Mouse (Mus musculus): ENCODE measurements at regions not wholly inside any gene's neighbourhood (a gene's known extent, or its start where the extent isn't known, plus 50 kb on each side); places are given as distances from the start of the nearest gene placed in this dataset.

DNA sequence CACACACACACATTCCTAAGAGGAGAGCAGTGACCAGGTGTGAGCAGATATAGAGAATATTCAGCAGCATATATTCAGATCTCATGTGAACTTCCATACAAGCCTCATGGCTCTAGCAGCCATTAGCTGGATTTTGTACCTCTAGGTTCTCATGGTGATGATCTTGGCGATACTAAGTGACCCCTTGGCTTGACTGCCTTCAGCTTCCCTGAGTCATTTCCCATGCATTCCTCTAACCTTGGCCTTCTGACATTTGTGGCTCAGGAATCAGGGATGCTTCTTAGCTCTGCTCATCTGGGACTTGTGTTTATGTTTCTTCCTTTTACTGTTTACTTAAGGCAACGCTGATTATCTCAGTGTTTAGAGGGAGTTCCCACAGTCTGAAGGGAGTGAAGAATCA, 100.8 kb upstream of the Cox10 start:
- Histone ChIP-seq H3K4me1 (no peaks in the 10 kb centered on the region), H3K27ac (no peak overlapping the region), H3K4me2 (replicated peaks) (no peak overlapping the region), H3K9me3 (no peaks in the 10 kb centered on the region), H3K9ac (no peak overlapping the region), H3K27me3 (replicated peaks) (no peaks in the 10 kb centered on the region), H3K4me3 (no peak overlapping the region), H3K36me3 (no peaks in the 10 kb centered on the region)
- 66% methylated on average over 2 of the region's 2 CpGs for WGBS
- no peak for ATAC-seq (ENCODE audit: low FRiP score, low read depth)

DNA sequence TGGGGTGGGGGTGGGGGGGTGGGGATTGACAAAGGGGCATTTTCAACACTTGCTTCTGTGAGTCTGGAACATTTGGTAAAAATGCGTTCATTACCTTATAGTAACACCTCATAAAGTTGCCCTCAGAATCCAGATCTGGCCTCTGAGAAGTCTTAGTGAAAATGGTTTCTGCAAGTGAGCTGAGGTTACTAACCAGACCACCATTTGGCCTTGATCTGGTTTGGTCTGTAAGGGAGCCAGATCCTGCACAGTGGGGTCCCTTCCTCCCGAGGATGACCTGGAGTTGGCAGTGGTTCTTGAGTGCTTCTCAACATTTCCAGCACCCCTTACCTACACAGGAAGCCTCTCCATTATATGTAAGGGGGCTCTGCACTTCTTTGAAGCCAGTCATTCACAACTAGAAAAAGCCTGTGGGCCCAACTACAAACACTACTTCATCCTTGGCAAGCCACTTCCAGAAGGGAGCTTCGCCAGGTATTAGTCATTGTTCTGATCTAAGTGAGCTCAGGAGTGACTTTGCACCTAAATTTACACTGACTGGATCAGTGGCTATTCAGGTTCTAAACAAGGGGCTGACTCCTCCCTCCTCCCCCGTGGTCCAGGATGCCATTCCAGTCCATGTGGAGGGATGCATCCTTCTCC, 94.3 kb upstream of the Cox10 start:
- no peaks in the 10 kb centered on the region for H3K36me3 ChIP-seq
- H3K9ac ChIP-seq: no peak overlapping the region
- no peak overlapping the region for H3K4me3 ChIP-seq
- no peaks in the 10 kb centered on the region for H3K27me3 ChIP-seq (replicated peaks)
- no peaks in the 10 kb centered on the region for H3K4me1 ChIP-seq
- 63% methylated on average over 4 of the region's 4 CpGs for WGBS
- H3K9me3 ChIP-seq: no peaks in the 10 kb centered on the region
- no peak for ATAC-seq (ENCODE audit: low FRiP score, low read depth)
- H3K27ac ChIP-seq: no peak overlapping the region
- no peak overlapping the region for H3K4me2 ChIP-seq (replicated peaks)

DNA sequence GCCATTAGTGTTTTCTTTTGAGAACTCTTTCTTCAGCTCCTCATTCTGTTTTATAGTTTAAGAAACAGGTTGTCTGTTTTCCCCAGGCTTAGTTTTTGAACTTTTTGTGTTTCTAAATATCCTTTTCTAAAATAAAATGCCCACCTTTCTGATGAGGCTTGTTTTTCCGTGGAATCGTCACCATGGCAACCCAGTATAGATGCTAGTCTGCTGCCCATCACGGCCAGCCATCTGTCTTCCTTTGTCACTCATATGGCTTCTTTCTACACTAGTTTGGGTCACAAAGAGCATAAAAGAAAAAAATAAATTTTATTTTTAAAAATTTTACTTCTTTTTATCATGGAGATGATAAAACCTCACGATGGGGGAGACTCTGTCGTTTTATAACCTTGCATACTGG, 93.7 kb upstream of the Cox10 start:
- 56% methylated on average over 5 of the region's 5 CpGs for WGBS
- Histone ChIP-seq H3K27ac (no peak overlapping the region), H3K9me3 (no peaks in the 10 kb centered on the region), H3K4me3 (no peak overlapping the region), H3K4me1 (no peaks in the 10 kb centered on the region), H3K27me3 (replicated peaks) (no peaks in the 10 kb centered on the region), H3K4me2 (replicated peaks) (no peak overlapping the region), H3K36me3 (no peaks in the 10 kb centered on the region), H3K9ac (no peak overlapping the region)
- ATAC-seq (ENCODE audit: low FRiP score, low read depth): no peak

DNA sequence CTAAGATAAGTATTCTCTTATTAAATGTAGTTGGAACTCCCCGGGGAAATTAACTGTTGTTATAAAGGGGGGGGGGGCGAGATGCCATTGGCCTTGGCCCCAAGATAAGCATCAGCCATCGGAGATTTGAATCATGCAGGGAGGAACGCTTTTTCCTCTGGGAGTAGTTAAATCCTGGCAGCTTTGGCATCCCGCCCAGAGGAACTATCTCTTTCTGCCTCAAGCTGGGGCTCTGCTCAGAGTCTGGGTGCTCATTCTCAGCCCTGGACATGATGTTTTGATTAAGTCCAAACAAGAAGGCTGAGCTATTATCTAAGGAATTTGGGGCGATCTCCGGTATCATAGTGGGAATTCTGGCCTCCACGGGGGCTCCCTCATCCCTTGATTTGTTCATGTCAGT, 89.4 kb upstream of the Cox10 start:
- H3K27me3 ChIP-seq (replicated peaks): no peaks in the 10 kb centered on the region
- H3K27ac ChIP-seq: no peak overlapping the region
- no peaks in the 10 kb centered on the region for H3K4me1 ChIP-seq
- H3K4me2 ChIP-seq (replicated peaks): no peak overlapping the region
- H3K36me3 ChIP-seq: no peaks in the 10 kb centered on the region
- no peak for ATAC-seq (ENCODE audit: low FRiP score, low read depth)
- no peaks in the 10 kb centered on the region for H3K9me3 ChIP-seq
- no peak overlapping the region for H3K4me3 ChIP-seq
- WGBS: 69% methylated on average over 8 of the region's 8 CpGs
- no peak overlapping the region for H3K9ac ChIP-seq

DNA sequence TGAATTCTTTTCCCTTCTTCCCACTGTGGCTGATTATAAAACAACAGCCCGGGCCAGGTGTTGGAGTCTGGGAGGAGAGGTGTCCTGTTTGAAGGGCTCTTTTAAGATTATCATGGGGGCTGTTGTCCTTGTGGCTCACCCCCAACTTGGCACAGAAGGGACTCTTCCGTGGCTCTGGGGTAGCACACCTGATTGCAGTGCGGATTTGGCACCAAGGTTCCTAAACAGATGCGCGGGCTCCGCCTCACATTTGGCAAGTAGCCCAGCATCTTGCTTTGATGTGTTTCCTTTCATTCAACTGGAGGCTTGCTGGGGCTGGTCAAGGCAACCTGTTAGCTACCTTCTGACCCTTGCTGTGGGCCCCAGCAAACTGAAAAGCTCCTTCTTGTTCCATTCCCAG, 85.5 kb upstream of the Cox10 start:
- WGBS: 83% methylated on average over 6 of the region's 6 CpGs
- Histone ChIP-seq H3K4me2 (replicated peaks) (no peak overlapping the region), H3K27ac (no peak overlapping the region), H3K9me3 (no peaks in the 10 kb centered on the region), H3K4me1 (no peaks in the 10 kb centered on the region), H3K36me3 (no peaks in the 10 kb centered on the region), H3K4me3 (no peak overlapping the region), H3K9ac (no peak overlapping the region), H3K27me3 (replicated peaks) (no peaks in the 10 kb centered on the region)
- ATAC-seq (ENCODE audit: low FRiP score, low read depth): no peak

DNA sequence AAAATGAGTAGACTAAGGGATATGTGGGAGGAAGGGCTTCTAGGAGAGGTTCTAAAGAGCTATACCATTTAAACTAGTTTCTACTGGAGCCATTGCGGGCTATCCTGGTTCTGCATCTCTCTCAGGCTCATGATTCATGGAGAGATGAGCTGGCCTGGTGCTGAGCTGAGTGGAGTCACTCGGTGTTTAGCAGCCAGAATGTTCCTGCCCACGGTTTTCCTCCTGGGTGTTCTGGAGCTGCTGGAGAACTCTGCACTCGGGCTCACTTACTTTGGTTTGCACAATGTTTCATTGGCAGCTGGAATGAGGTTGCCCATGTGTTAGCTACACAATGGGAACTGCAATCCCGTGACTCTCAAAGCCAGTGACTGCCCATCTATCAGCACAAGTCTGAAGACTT, 79.0 kb upstream of the Cox10 start:
- no peaks in the 10 kb centered on the region for H3K27me3 ChIP-seq (replicated peaks)
- no peak overlapping the region for H3K27ac ChIP-seq
- H3K9me3 ChIP-seq: no peaks in the 10 kb centered on the region
- no peak overlapping the region for H3K4me3 ChIP-seq
- no peak overlapping the region for H3K9ac ChIP-seq
- no peak for ATAC-seq (ENCODE audit: low FRiP score, low read depth)
- no peaks in the 10 kb centered on the region for H3K36me3 ChIP-seq
- no peak overlapping the region for H3K4me2 ChIP-seq (replicated peaks)
- no peaks in the 10 kb centered on the region for H3K4me1 ChIP-seq
- WGBS: 88% methylated on average over 5 of the region's 5 CpGs

DNA sequence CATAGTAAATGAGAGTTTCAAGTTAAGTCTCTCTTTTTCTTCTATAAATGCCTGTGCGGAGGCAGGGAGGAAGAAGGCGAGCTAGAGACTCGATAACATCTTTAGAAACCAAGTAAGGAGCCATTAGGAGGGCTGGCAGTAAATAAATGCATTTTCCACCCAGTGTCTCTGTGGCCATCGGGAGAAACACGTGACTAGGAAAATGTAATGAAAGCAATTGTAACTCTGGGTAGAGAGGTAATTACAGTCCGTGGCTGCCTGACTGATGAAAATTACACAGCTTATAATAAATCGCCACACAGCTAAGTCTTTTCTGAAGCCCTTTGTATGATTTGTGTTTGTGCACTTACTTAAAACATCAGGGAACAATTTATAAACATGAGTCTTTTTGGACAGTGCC, 77.4 kb upstream of the Cox10 start:
- no peaks in the 10 kb centered on the region for H3K4me1 ChIP-seq
- no peak overlapping the region for H3K27ac ChIP-seq
- H3K4me3 ChIP-seq: no peak overlapping the region
- H3K9me3 ChIP-seq: no peaks in the 10 kb centered on the region
- no peak for ATAC-seq (ENCODE audit: low FRiP score, low read depth)
- no peaks in the 10 kb centered on the region for H3K27me3 ChIP-seq (replicated peaks)
- no peak overlapping the region for H3K4me2 ChIP-seq (replicated peaks)
- H3K36me3 ChIP-seq: no peaks in the 10 kb centered on the region
- WGBS: 78% methylated on average over 7 of the region's 7 CpGs
- H3K9ac ChIP-seq: no peak overlapping the region

DNA sequence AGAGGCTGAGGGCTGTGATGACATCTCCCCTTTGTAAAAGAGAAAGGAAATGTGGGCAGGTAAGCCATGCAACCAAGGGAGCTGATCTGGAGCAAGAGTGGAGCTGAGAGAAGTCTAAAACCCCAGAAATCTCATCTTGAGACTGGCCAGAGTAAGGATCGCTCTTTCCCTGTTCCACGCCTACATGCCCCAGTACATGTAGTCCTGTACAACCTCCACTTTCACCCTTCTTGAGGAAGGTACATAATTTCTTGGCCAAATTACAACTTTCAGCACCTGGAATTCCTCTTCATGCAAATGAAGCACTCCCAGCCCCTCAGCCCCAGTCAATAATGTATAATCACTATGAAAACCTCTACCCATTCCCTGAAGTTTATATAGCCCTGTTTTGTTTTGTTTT, 60.2 kb upstream of the Cox10 start:
- no peaks in the 10 kb centered on the region for H3K27me3 ChIP-seq (replicated peaks)
- no peaks in the 10 kb centered on the region for H3K9me3 ChIP-seq
- no peaks in the 10 kb centered on the region for H3K36me3 ChIP-seq
- no peak overlapping the region for H3K9ac ChIP-seq
- no peaks in the 10 kb centered on the region for H3K4me1 ChIP-seq
- H3K4me3 ChIP-seq: no peak overlapping the region
- no peak for ATAC-seq (ENCODE audit: low FRiP score, low read depth)
- no peak overlapping the region for H3K4me2 ChIP-seq (replicated peaks)
- WGBS: 95% methylated on average over 2 of the region's 2 CpGs
- H3K27ac ChIP-seq: no peak overlapping the region

DNA sequence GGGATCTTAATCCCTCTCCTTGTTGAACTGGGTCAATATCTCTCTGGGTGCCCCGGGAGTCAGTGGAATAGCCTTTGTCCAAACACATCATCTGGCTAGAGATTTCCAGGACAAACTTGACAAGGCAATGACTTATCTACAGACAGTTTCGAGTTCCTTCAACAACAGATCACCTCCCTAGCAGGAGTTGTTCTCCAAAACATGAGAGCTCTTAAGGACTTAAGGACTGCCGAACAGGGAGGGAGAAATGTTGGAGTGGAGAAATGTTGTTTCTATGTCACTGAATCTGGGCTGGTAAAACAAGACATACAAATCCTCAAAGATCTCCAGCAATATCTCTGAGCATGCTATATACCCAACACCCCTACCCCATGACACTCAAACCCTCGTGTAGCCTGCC, 59.7 kb upstream of the Cox10 start:
- H3K27me3 ChIP-seq (replicated peaks): no peaks in the 10 kb centered on the region
- no peaks in the 10 kb centered on the region for H3K36me3 ChIP-seq
- H3K9ac ChIP-seq: no peak overlapping the region
- no peak overlapping the region for H3K27ac ChIP-seq
- H3K9me3 ChIP-seq: no peaks in the 10 kb centered on the region
- 77% methylated on average over 4 of the region's 4 CpGs for WGBS
- H3K4me3 ChIP-seq: no peak overlapping the region
- ATAC-seq (ENCODE audit: low FRiP score, low read depth): no peak
- no peak overlapping the region for H3K4me2 ChIP-seq (replicated peaks)
- no peaks in the 10 kb centered on the region for H3K4me1 ChIP-seq

DNA sequence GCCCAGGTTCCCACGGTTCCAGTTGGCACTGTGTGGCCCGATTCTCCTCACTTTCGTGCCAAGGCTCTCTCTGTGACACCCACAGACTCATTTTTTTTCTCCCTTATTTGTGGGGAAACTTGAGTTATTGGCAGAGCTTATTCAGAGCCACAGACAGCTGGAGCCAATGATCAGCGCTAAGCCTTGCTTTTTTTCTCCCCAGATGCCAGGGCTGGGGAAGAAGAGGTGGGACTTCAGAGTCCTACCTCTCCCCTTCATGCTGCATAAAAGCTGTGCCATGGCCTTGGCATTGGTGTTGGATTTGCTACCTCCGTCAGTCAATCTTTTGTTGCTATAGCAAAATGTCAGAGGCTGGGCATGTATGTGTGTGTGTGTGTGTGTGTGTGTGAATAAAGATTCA, 56.5 kb upstream of the Cox10 start:
- H3K9me3 ChIP-seq: no peaks in the 10 kb centered on the region
- H3K4me3 ChIP-seq: no peak overlapping the region
- no peak overlapping the region for H3K27ac ChIP-seq
- H3K4me2 ChIP-seq (replicated peaks): no peak overlapping the region
- 92% methylated on average over 5 of the region's 5 CpGs for WGBS
- H3K4me1 ChIP-seq: no peaks in the 10 kb centered on the region; the same call in 1 of the 2 replicates
- no peak overlapping the region for H3K9ac ChIP-seq
- ATAC-seq (ENCODE audit: low FRiP score, low read depth): no peak
- H3K27me3 ChIP-seq (replicated peaks): no peaks in the 10 kb centered on the region
- H3K36me3 ChIP-seq: no peaks in the 10 kb centered on the region

DNA sequence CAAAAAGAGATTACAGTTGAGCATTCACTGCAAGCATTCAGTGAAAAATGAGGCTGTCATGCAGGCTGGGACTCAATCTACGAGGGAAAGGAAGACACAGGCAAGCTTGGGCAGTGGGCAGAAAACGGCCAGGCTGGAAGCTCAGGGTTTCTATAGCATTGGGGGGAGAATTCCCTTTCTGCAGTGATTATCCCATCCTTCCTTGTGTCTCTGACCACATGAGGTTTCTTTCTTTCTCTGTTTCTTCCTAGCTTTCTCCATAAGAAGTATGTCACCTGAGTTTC, 56.0 kb upstream of the Cox10 start:
- Histone ChIP-seq H3K4me1 (no peaks in the 10 kb centered on the region; the same call in 1 of the 2 replicates), H3K9ac (no peak overlapping the region), H3K27me3 (replicated peaks) (no peaks in the 10 kb centered on the region), H3K9me3 (no peaks in the 10 kb centered on the region), H3K27ac (no peak overlapping the region), H3K36me3 (no peaks in the 10 kb centered on the region), H3K4me3 (no peak overlapping the region), H3K4me2 (replicated peaks) (no peak overlapping the region)
- no peak for ATAC-seq (ENCODE audit: low FRiP score, low read depth)
- WGBS: 74% methylated on average over 2 of the region's 2 CpGs

DNA sequence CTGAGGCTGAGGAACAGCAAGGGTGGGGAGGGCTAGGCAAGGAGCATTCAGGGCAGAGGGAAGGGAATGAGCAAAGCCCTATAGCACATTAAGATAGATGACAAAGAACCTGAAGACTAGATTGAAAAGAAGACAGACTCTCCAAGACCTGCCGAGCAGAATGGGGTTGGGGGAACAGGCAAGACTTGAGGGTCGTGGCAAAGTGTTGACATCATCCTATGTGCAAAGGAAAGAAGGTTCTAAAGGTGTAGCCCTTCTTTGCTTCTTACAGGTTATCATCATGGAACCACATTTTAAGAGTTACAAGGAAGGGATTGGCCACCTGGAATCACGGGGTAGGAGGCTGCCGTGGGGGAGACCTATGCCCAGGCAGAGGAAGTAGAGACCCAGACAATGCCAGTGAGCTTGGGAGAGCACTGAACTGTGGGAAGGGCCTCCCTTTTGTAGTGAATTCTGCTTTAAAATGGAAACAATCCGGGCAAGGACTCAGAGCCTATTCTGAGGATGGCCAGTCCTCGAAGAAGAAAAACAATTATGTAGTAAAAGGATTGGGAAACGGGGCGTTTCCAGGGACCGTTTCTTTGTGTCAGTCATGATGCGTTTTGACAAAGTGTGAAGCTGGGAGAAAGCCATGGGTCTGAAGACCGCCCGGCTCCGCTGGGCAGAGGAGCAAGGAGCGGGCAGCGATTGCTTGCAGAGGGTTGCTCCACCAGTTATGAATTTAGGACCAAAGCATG, 55.5 kb upstream of the Cox10 start:
- no peaks in the 10 kb centered on the region for H3K27me3 ChIP-seq (replicated peaks)
- H3K4me2 ChIP-seq (replicated peaks): no peak overlapping the region
- H3K4me1 ChIP-seq: no peaks in the 10 kb centered on the region; the same call in 1 of the 2 replicates
- no peaks in the 10 kb centered on the region for H3K36me3 ChIP-seq
- WGBS: 65% methylated on average over 15 of the region's 15 CpGs
- no peak overlapping the region for H3K27ac ChIP-seq
- H3K9ac ChIP-seq: no peak overlapping the region
- no peak for ATAC-seq (ENCODE audit: low FRiP score, low read depth)
- H3K4me3 ChIP-seq: no peak overlapping the region
- H3K9me3 ChIP-seq: no peaks in the 10 kb centered on the region
